Mouse (Mus musculus) lung, adult 10 weeks (tissue): ENCODE measurements around the gene Olfr61. TPM values are rescaled to one million over a fixed set of nuclear protein-coding genes. Genes with fewer than 3 reads are reported as not detected.

ENCODE experiments used
- polyA plus RNA-seq: library from polyadenylated mRNA; stranded (reverse); fragments of 350-450 nt; fragmentation: Illumina TruSeq; extraction: RNeasy Lipid Tissue Mini Kit (QIAGEN cat#74804); gene quantifications from one replicate; pipeline ENCODE4 v1.2.3, GENCODE M21; 2014; ENCODE audit warnings: low read depth, low replicate concordance; ENCODE audit not compliant: insufficient read depth

Olfr61 gene
- not detected for polyA plus RNA-seq

DNA sequence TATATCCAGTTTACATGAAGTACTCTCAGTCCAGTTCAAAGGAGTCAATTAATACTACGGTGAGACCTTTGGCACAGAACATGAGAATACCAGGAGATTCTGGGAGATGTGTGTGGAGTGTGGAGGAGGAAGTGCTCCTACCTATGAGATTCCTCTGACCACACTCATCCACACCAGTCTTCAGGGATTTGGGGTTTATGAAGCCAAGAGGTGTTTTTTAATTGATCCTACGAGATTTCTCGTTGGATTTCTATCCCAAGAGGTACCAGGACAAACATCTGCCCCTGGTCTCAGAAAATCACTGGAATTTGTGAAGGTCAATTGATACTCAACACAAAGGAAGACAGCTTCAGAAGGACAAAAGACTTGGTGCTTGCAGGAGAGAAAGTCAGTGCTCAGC, at the start of gene Olfr61:
Olfr61 (plus strand) TSS at position 301 of the 400 bp plus-strand sequence.

DNA sequence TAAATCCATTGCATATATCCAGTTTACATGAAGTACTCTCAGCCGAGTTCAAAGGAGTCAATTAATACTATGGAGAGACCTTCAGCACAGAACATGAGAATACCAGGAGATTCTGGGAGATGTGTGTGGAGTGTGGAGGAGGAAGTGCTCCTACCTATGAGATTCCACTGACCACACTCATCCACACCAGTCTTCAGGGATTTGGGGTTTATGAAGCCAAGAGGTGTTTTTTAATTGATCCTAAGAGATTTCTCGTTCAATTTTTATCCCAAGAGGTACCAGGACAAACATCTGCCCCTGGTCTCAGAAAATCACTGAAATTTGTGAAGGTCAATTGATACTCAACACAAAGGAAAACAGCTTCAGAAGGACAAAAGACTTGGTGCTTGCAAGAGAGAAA, 27.8 kb upstream of the Olfr61 start, which contains the start of gene Olfr46:
Olfr46 (plus strand) TSS at position 301 of the 400 bp plus-strand sequence.

GRCm38 (mm10) chr7:140646152-140646551, 17.4 kb downstream of the Olfr61 start, which contains the start of gene Olfr53:
Gene Olfr53, plus strand, starts transcription at chr7:140646452.

GRCm38 (mm10) chr7:140659630-140660029, 30.9 kb downstream of the Olfr61 start, which contains the start of gene Olfr539:
Gene Olfr539, plus strand, starts transcription at chr7:140659930.

GRCm38 (mm10) chr7:140681651-140682050, 52.9 kb downstream of the Olfr61 start, which contains the start of gene Olfr45:
Gene Olfr45, plus strand, starts transcription at chr7:140681951.

Other genes starting within 250 kb of the Olfr61 start
- not detected for gene Olfr531, start 226.1 kb upstream of the Olfr61 start, polyA plus RNA-seq
- not detected for gene Olfr532, start 207.3 kb upstream of the Olfr61 start, polyA plus RNA-seq
- not detected for gene Olfr533, start 165.6 kb upstream of the Olfr61 start, polyA plus RNA-seq
- not detected for gene Olfr535, start 144.8 kb upstream of the Olfr61 start, polyA plus RNA-seq
- gene Olfr536, start 121.6 kb upstream of the Olfr61 start, polyA plus RNA-seq, result not detected
- gene Olfr538, start 61.1 kb upstream of the Olfr61 start, polyA plus RNA-seq, result not detected
- gene Olfr46, start 27.7 kb upstream of the Olfr61 start, polyA plus RNA-seq, result not detected
- gene Olfr53, start 17.5 kb downstream of the Olfr61 start, polyA plus RNA-seq, result not detected
- gene Olfr539, start 31.0 kb downstream of the Olfr61 start, polyA plus RNA-seq, result not detected
- not detected for gene Olfr45, start 53.0 kb downstream of the Olfr61 start, polyA plus RNA-seq
- gene Olfr541, start 68.3 kb downstream of the Olfr61 start, polyA plus RNA-seq, result not detected
- 65.6 TPM for gene Cyp2e1, start 134.8 kb downstream of the Olfr61 start, polyA plus RNA-seq
- not detected for gene Syce1, start 158.9 kb downstream of the Olfr61 start, polyA plus RNA-seq
- 0.07 TPM for gene Zfp941, start 193.2 kb downstream of the Olfr61 start, polyA plus RNA-seq
- gene Urah, start 206.0 kb downstream of the Olfr61 start, polyA plus RNA-seq, result 18.9 TPM
- gene Scgb1c1, start 216.6 kb downstream of the Olfr61 start, polyA plus RNA-seq, result 83.0 TPM
- not detected for gene Odf3, start 218.8 kb downstream of the Olfr61 start, polyA plus RNA-seq
- gene Gm45785, start 227.4 kb downstream of the Olfr61 start, polyA plus RNA-seq, result not detected
- 54.0 TPM for gene Ric8a, start 228.0 kb downstream of the Olfr61 start, polyA plus RNA-seq
- gene Bet1l, start 228.6 kb downstream of the Olfr61 start, polyA plus RNA-seq, result 29.7 TPM